Mouse (Mus musculus) neutrophil, adult 5-6 weeks (primary cell): ENCODE measurements around the gene Sun1. TPM values are rescaled to one million over a fixed set of nuclear protein-coding genes. Genes with fewer than 3 reads are reported as not detected.

ENCODE experiments used
- ATAC-seq: fragments of 151-379, 151-347 bp; 2 replicates; pipeline ENCODE4 v1.8.0; 2017; ENCODE audit warnings: mild to moderate bottlenecking, moderate TSS enrichment; ENCODE audit not compliant: insufficient number of reproducible peaks, poor library complexity, low FRiP score, severe bottlenecking; ENCODE audit errors: extremely low read depth
- total RNA-seq: library from RNA; stranded (forward); fragments of 200-1000 nt; gene quantifications from 2 replicates; pipeline ENCODE4 v1.2.3, GENCODE M21; 2017

Gene Sun1
- total RNA-seq, 1 experiment from 2014 or later: 72.3 TPM

DNA sequence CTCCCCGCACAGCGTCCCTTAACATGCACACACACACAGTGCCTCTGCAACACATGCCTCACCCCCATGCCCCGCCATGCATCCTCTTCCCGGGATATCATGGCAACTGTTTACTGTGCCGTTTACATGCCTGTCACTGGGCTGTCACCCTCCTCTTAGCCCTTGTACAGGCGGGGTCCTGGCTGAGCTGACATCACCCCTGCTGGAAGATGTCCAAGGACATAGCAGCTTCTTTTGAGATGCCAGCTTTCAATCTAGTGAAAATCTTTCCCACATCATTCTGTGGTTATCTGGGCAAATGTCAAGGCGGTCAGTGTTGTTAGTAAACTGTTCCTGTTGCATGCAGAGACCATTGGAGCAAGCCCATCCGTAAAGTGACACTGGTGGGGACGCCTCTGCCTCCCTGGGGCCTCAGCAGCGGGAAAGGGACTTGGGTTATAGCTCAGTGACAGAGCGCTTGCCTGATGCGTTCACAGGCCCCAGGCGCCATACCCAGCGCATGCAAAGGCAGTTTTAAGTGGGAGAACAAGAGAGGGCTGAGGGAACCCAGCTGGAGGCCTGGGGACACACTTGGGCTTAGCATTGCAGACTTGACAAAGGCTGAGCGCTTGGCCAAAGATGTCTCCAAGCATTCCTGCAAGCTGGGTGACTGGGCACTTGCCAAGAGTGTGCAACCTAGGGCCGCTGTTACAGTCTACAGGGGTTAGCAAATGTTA lies 70.5 kb downstream of the Sun1 start:
- ATAC-seq: no peak

GRCm38 (mm10) chr5:139271994-139272554 lies 71.6 kb downstream of the Sun1 start:
- no peak for ATAC-seq

DNA sequence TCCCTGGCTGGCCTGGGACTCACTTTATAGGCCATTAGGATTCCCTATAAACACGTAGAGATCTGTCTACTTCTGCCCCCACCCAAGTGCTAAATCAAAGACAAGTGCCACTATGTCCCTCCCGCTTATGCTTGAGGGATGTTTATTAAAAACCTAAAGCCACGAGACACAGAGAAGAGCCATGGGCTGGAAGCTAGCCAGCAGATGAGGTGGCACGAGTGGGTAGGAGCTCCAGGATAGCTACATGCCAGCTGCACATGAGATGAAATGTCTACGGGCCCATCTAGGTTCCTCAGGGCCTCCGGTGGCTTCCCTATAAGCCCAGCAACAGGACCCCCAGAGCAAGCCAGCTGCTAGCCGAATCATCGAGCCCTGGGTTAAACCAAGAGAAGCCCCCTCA lies 76.8 kb downstream of the Sun1 start:
- ATAC-seq: no peak

GRCm38 (mm10) chr5:139281373-139282112 lies 81.1 kb downstream of the Sun1 start:
- no peak for ATAC-seq

DNA sequence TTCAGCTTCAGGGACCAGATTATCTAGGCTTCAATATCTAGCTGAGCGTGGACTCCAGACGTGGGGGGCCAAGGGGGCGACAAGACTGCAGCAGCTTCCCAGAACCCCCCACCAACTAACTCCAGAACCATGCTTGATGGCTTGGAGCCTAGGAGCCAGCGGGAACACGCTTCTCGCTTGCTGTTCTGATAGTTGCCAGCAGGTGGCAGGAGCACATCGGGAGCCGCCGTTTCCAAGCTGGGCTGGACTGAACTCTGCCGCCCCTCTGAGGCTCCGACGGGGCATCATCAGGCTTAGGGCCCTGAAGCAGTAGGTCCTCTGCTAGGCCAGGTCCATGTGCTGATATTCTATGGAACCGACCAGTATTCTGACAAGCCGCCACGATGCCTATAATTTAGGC lies 81.8 kb downstream of the Sun1 start:
- ATAC-seq: peak; percentile 78

- ATAC-seq: no peak
These were observed 83.2 kb downstream of the Sun1 start for GRCm38 (mm10) chr5:139283460-139284180.

GRCm38 (mm10) chr5:139285383-139286067 lies 85.1 kb downstream of the Sun1 start:
- peak; percentile 47; the same call in 1 of the 2 replicates for ATAC-seq

GRCm38 (mm10) chr5:139286142-139286941 lies 85.9 kb downstream of the Sun1 start:
- no peak for ATAC-seq

DNA sequence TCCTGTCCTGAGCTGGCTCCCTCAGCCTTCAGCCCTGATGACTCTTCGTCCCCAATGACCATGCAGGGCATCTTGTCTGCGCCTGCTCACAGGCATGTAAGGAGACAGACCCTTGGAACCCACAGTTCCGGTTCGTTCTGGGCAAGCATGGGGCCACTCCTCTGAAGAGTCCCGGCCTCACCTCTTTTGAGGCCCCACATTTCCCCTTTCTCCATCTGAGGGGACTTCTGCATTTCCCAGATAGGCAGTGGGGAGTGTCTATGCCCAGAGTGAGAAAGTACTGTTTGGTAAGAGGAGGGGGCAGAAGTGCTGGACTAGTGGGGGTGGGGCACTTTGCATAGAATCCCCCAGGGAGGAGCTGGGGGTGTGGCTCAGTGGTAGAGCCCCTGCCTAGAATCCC lies 86.7 kb downstream of the Sun1 start:
- peak; percentile 53 for ATAC-seq

GRCm38 (mm10) chr5:139287787-139288186 lies 87.3 kb downstream of the Sun1 start:
- no peak for ATAC-seq

DNA sequence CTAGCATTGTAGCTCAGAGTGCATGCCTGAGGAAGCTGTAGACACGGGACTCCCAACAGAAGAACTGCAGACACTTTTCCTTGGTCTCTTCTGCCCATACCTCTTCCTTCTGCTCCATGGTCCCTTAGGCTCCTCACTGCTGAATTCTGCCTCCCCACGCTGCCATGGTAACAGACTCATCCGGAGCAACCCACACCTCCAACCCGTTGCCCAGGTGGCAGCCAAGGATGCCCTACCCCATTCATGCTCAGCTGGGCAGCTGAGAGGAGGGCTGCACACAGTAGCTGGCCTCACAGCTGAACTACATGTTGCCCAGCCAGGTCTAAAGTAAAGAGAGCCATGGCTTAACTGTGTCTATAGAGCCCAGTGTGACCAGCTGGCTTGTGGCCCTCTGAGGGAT lies 88.2 kb downstream of the Sun1 start:
- ATAC-seq: no peak

DNA sequence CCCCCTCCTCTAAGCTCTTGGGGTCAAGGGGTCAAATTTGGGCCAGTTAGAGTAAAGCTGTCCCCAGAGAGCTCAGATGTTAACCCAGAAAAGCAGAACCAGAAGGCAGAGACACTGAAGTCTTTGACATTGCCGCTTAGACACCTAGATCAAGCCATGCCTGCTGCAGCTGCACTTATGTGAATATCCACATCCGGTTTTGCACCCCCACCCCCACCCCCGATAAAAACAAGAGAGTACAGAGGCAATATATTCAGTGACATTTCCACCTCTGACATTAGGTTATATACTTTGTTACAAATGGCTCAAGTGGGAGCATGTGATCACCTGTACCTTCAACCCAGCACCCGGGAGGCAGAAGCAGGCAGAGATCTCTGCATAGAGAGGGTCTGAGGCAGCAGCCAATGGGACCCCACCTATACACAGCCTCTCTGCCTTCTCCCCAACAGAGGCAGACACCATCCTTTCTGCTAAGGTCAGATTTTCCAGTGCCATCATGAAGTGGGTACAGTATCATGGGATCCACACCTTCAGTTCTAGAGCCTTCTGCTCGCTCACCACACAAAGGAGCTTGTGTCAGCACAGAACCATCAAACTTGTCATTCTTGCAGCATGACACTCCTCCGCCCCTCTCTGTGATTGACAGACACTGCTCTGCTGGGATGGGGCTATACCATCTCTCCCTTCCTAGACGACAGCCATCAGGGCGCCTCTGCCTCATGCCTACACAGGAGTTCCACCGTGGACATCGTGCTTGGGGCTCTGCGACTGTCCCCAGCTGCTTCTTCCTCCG lies 90.2 kb downstream of the Sun1 start:
- ATAC-seq: no peak

DNA sequence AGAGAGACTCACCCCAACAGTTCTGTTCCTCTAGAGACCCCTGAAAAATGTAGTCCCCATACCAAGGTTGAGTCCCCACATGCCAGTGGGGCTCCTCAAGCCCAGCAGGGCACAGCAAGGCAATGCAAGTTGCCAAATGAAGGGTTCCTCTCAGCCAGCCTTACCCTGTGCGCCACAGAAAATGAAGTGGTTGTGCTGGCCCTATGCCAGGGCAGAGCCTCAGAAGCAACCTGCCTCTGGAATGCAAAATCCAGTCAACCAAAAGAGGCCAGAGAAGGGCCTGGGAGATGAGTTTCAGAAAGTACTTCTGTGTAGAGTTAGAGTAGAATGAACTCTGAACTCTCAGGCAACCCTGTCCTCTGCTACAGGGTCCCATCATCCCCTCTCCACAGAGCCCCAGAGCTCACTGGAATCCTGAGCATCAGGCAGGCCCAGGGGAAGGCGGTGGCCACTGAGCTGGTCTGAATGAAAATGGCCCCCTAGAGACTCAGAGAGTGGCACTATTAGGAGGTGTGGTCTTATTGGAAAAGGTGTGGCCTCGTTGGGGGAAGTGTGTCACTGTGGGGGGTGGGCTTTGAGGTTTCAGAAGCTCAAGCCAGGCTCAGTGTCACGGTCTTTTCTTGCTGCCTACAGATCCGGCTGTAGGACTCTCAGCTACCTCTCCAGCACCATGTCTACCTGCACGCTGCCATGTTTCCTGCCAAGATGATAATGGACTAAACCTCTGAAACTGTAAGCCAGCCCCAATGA lies 91.5 kb downstream of the Sun1 start:
- no peak for ATAC-seq

DNA sequence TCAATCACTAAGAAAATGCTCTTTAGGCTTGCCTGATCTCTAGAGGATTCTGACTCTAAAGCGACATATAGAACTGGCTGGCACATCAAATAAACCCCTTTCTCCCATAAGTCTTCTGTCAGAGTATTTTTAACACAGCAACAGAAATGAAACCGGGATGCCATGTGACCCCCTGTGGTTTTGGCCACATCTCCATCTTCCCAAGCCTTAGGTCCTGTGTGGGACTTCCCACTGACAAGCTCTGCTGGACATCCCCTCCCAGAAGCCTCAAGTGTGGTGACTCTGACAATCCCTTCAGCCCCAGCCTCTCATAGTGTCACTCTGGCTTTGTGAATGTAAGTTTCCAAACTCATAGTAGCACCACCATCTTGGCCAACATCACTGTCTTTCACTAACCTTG lies 93.7 kb downstream of the Sun1 start:
- no peak for ATAC-seq

GRCm38 (mm10) chr5:139297092-139297491 lies 96.7 kb downstream of the Sun1 start:
- ATAC-seq: no peak

DNA sequence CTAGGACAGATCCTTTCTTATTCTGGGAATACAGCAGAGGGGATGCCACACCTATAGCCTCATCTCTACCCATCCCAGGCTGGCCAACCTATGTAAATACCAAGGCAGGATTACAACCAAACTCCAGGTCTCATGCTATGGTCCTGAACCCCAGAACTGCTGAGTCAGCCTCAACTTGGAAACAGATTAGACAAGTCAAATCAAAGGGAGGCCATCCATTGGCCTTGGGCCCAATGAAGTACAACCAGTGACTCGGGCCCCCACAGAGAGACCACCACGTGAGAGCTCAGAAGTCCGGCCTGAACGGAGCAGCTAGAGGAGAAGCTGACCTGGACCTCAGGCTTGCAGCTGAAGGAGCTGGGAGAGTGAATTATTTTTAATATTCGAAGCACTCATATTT lies 97.3 kb downstream of the Sun1 start:
- ATAC-seq: no peak
